Mouse (Mus musculus) heart, postnatal 0 days (tissue): ENCODE results near the gene Avpi1.

Experiments used
- CTCF ChIP-seq: IDR thresholded peaks from 2 replicates; pipeline ENCODE4 v1.5.1; 2016; ENCODE audit warnings: antibody characterized with exemption, control low read depth, low read depth
- EP300 ChIP-seq: IDR thresholded peaks from 2 replicates; pipeline ENCODE4 v1.6.1; 2016; ENCODE audit warnings: antibody characterized with exemption, low read depth

DNA sequence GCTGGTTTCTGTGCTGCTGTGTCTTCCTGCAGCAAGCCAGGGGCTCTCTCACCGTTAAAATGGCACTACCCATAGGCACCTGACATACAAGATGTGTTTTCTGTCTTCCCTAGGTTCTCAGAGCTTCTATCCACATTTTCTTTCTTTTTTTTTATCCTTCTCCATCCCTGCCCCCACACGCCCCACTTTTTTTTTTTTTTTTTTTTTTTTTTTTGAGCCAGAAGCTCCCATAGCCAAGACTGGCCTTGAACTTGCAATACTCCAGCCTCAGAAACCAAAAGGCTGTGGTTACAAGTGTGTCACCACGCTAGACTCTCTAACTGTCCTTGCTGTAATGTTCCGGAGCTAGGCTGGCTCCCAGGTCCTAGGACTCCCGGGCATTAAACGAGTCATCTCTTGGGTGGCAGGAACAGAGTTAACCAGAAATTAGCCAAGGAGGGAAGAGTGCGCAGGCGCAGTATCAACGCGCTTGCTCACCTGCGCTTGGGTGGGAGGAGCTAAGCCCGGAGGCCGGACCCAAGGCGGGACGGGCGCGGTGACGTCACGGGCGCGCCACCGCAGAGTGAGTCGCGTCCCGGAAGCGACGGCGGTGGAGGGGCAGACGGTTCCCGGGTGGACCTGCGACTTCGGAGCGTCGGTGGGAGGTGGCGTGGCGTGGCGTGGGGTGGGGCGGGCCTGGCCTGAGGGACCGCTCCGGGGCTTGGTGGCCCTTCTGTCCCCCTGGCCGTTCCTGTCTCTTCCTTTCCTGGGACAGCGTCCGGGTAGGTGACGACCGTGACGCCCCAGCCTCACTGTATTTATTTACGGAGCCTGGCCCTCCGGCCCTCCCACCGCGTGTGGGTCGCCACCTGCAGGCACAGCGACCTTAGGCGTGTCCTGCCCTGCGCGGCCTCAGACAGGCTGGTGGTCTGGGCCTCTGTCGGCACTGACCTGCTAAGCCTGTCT is 41.4 kb upstream of the Avpi1 start:
- no peak for TF ChIP-seq CTCF
- no peak for TF ChIP-seq EP300
